Mouse (Mus musculus) lung, embryonic 14.5 days (tissue): ENCODE measurements at regions not wholly inside any gene's neighbourhood (a gene's known extent, or its start where the extent isn't known, plus 50 kb on each side); places are given as distances from the start of the nearest gene placed in this dataset.
A peak's percentile ranks its signal among the peaks of the same experiment; 100 is the strongest.

Experiments used
- ATAC-seq: fragments of 200-750 bp; cut with Nextera tagmentation; 2 replicates; pipeline ENCODE4 v1.8.0; 2017; ENCODE audit warnings: mild to moderate bottlenecking, moderate TSS enrichment, moderate library complexity; ENCODE audit not compliant: insufficient read depth
- DNase-seq: peaks from one replicate; pipeline ENCODE4 v3.0.0-alpha.2; 2015
- H3K27ac ChIP-seq: fragments of 300-500 bp; sonication (generic); 2 replicates; pipeline ENCODE4 v1.5.1; 2014; ENCODE audit warnings: low read depth, mild to moderate bottlenecking, moderate library complexity
- H3K27me3 ChIP-seq: fragments of 300-500 bp; sonication (generic); 2 replicates; pipeline ENCODE4 v1.6.1; 2014; ENCODE audit warnings: low read length, control low read depth; ENCODE audit not compliant: insufficient read depth
- H3K36me3 ChIP-seq: fragments of 300-500 bp; sonication (generic); 2 replicates; pipeline ENCODE4 v1.6.1; 2014; ENCODE audit warnings: control low read depth; ENCODE audit not compliant: insufficient read depth
- H3K4me1 ChIP-seq: fragments of 300-500 bp; sonication (generic); 2 replicates; pipeline ENCODE4 v1.6.1; 2014; ENCODE audit warnings: antibody characterized with exemption, control low read depth; ENCODE audit not compliant: insufficient read depth
- H3K4me2 ChIP-seq: fragments of 300-500 bp; sonication (generic); 2 replicates; pipeline ENCODE4 v1.6.1; 2014; ENCODE audit warnings: mild to moderate bottlenecking
- H3K4me3 ChIP-seq: fragments of 300-500 bp; sonication (generic); 2 replicates; pipeline ENCODE4 v1.5.1; 2014; ENCODE audit warnings: low read depth, low read length
- H3K9ac ChIP-seq: fragments of 300-500 bp; sonication (generic); 2 replicates; pipeline ENCODE4 v1.6.1; 2014
- H3K9me3 ChIP-seq: fragments of 300-500 bp; sonication (generic); 2 replicates; pipeline ENCODE4 v1.6.1; 2016; ENCODE audit warnings: low read depth, low read length, control low read depth
- CTCF ChIP-seq: IDR thresholded peaks from 2 replicates; pipeline ENCODE4 v1.5.1; 2016; ENCODE audit warnings: antibody characterized with exemption, low read depth
- WGBS: fragments of 180-500 bp; shearing (Covaris S2); extraction: QIAGEN DNeasy Blood & Tissue Kit; methylation state at CpG from one replicate; pipeline ENCODE4 v1.1.7; 2014; 5-methylcytosine and 5-hydroxymethylcytosine counted together

DNA sequence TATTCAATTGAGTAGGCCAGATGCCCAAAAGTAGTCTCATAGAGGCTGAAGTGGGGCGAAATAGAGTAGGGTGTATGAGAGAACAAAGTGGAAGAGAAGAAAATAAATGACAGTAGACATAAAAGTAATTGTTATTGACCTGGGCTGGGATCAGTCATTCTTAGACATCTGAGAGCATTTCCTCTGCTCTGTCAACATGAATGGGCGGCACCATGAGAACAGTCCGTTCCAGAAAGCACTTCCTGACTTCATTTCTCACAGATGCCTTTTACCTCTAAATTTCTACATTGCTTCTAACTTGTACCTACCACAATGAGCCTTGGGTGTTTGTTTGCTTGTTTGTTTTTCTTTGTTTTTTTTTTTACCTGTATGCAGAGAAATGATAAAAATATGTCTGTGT, 148.5 kb upstream of the Dph6 start:
- WGBS: 77% methylated on average over 3 of the region's 3 CpGs
- Histone ChIP-seq H3K4me1 (no peaks in the 10 kb centered on the region), H3K9ac (no peak overlapping the region), H3K4me2 (no peak overlapping the region), H3K27ac (no peak overlapping the region), H3K9me3 (no peaks in the 10 kb centered on the region), H3K27me3 (no peaks in the 10 kb centered on the region), H3K4me3 (no peak overlapping the region), H3K36me3 (no peaks in the 10 kb centered on the region)
- ATAC-seq (no peak), DNase-seq (no peak)
- TF ChIP-seq CTCF: no peak

- Histone ChIP-seq H3K27ac (no peak overlapping the region), H3K4me2 (no peak overlapping the region), H3K4me1 (no peaks in the 10 kb centered on the region), H3K4me3 (no peak overlapping the region), H3K36me3 (no peaks in the 10 kb centered on the region), H3K27me3 (no peaks in the 10 kb centered on the region), H3K9me3 (no peaks in the 10 kb centered on the region), H3K9ac (no peak overlapping the region)
- peak; percentile 51 for DNase-seq
- WGBS: 18% methylated on average over 3 of the region's 3 CpGs
- no peak; the same call in 1 of the 2 replicates for ATAC-seq
- TF ChIP-seq CTCF: no peak
Measured at GRCm38 (mm10) chr2:114803928-114804327, 149.2 kb upstream of the Dph6 start.

GRCm38 (mm10) chr2:114805436-114806047, 150.8 kb upstream of the Dph6 start:
- no peak overlapping the region for H3K27ac ChIP-seq
- H3K4me2 ChIP-seq: no peak overlapping the region
- H3K4me3 ChIP-seq: no peak overlapping the region
- H3K9me3 ChIP-seq: no peaks in the 10 kb centered on the region
- no peaks in the 10 kb centered on the region for H3K27me3 ChIP-seq
- DNase-seq (no peak), ATAC-seq (no peak)
- 69% methylated on average over 3 of the region's 3 CpGs for WGBS
- H3K4me1 ChIP-seq: no peaks in the 10 kb centered on the region
- H3K9ac ChIP-seq: no peak overlapping the region
- no peaks in the 10 kb centered on the region for H3K36me3 ChIP-seq
- TF ChIP-seq CTCF: no peak

DNA sequence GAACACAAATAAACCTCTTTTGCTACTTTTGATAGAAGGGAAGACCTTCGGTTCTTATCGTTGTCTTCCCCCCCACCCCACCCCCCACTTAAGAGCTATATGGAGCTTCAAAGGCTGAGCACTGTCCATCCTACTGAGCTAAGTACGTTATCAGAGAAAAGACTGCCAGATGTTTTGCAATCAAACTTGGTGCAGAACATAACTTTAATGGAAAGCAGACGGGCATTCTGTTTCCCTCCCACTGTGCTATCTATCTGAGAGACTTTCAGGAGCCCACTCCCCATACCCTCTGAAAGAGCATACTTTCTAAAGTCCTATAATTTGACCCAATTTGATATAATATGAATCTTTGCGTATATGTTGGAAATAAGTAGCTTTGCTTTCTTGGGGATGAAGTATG, 153.3 kb upstream of the Dph6 start:
- H3K9me3 ChIP-seq: no peaks in the 10 kb centered on the region
- 32% methylated on average over 5 of the region's 5 CpGs for WGBS
- H3K4me1 ChIP-seq: no peaks in the 10 kb centered on the region
- DNase-seq (no peak), ATAC-seq (no peak)
- H3K4me3 ChIP-seq: no peak overlapping the region
- H3K27ac ChIP-seq: no peak overlapping the region
- no peak overlapping the region for H3K4me2 ChIP-seq
- TF ChIP-seq CTCF: no peak
- H3K9ac ChIP-seq: no peak overlapping the region
- no peaks in the 10 kb centered on the region for H3K36me3 ChIP-seq
- H3K27me3 ChIP-seq: no peaks in the 10 kb centered on the region

DNA sequence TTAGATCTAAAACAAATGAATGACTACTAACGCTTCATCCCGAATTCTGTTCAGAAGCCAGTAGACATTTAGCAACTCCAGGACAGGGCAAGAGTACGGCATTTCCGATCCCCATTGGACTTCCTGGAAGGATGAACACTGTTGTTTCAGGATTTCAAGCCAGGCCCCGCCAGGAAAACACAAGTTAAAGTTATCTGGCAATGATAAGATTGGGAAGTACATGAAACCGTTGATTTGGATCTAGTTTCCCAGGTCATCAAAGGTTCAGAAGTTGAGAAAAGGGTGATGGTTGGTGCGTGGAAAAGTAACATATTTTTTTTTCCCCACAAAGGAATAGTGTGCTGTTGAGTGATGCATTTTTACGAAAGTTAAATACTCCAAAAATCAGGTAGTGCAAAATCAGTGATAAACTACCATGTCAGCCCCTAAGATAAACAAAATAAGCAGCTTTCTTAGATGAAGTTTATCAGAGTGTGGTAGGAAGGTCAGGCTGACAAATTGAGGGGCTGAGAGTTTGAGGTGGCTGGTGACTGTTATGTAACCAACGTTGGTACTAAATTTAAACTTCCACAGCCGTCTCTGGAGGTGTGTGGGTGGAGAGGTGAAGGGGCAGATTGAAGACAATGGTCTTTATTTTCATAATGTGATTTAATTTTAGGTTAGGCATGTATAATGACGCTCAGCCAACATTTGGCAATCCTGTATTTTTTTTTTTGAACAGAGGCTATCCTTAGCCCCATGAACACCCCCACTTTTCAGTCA, 157.6 kb upstream of the Dph6 start:
- WGBS: 34% methylated on average over 11 of the region's 11 CpGs
- no peak for TF ChIP-seq CTCF
- DNase-seq (peak; percentile 8), ATAC-seq (no peak)
- no peaks in the 10 kb centered on the region for H3K4me1 ChIP-seq
- no peak overlapping the region for H3K9ac ChIP-seq
- H3K27me3 ChIP-seq: no peaks in the 10 kb centered on the region
- no peak overlapping the region for H3K4me3 ChIP-seq
- H3K27ac ChIP-seq: no peak overlapping the region
- H3K36me3 ChIP-seq: no peaks in the 10 kb centered on the region
- no peak overlapping the region for H3K4me2 ChIP-seq
- no peaks in the 10 kb centered on the region for H3K9me3 ChIP-seq

DNA sequence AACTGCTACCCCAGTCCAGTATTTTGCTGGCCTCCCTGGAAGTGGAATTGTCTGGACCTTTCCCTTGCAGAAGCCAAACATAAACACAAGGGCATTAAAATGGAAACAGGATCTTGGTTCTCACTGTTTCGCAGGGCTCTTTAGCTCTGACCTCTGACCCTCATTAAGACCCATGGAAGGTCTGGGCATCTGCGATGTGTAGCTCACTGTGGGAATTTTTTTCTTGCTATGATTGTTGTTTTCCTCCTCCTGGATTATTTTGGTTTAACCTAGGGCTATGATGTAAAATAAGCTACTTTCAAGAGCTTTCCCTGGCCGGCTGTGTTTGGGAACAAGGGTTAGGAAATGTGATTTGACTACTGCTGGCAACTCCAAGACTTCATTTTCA, 158.1 kb upstream of the Dph6 start:
- Histone ChIP-seq H3K9ac (no peak overlapping the region), H3K4me2 (no peak overlapping the region), H3K4me1 (no peaks in the 10 kb centered on the region), H3K4me3 (no peak overlapping the region), H3K27ac (no peak overlapping the region), H3K36me3 (no peaks in the 10 kb centered on the region), H3K27me3 (no peaks in the 10 kb centered on the region), H3K9me3 (no peaks in the 10 kb centered on the region)
- TF ChIP-seq CTCF: no peak
- ATAC-seq: no peak
- peak; percentile 33 for DNase-seq
- 32% methylated on average over 3 of the region's 3 CpGs for WGBS

DNA sequence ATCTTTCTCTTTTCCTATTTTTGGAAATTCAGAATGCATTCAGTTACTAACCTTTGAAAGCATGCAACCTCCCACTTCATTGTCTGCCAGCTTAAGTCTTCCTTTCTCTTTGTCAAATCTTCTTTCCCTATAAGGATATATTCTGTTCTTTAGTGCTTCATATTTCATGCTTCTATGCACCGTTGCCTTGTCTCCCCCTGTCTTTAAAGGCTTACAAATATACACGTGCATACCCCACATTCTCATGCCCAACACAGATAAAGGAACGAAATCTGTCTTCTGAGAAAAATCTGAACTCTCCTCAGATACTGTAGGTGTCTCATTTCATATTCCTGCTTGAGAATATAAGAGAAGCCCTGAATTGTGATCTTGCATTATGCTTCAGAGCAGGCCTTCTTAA, 167.9 kb upstream of the Dph6 start:
- Histone ChIP-seq H3K4me2 (no peak overlapping the region), H3K36me3 (no peaks in the 10 kb centered on the region), H3K27me3 (no peaks in the 10 kb centered on the region), H3K4me1 (no peaks in the 10 kb centered on the region), H3K9me3 (no peaks in the 10 kb centered on the region), H3K27ac (no peak overlapping the region), H3K4me3 (no peak overlapping the region), H3K9ac (no peak overlapping the region)
- DNase-seq (no peak), ATAC-seq (no peak)
- 39% methylated on average over 3 of the region's 3 CpGs for WGBS
- no peak for TF ChIP-seq CTCF
